Mouse (Mus musculus): ENCODE measurements around the gene Cux2.
A peak's percentile ranks its signal among the peaks of the same experiment; 100 is the strongest.

- TF ChIP-seq CTCF (IDR thresholded peaks at IDR 0.05) (peak; percentile 97), EP300 (IDR thresholded peaks at IDR 0.05) (no peak)
Measured at GRCm38 (mm10) chr5:122088917-122089316, 39.0 kb upstream of the Cux2 start.
